Mouse (Mus musculus) neural tube, embryonic 12.5 days (tissue): ENCODE measurements at regions not wholly inside any gene's neighbourhood (a gene's known extent, or its start where the extent isn't known, plus 50 kb on each side); places are given as distances from the start of the nearest gene placed in this dataset.

Experiments
- ATAC-seq: fragments of 200-750 bp; cut with Nextera tagmentation; 2 replicates; pipeline ENCODE4 v1.8.0; 2017; ENCODE audit warnings: low read depth, mild to moderate bottlenecking, moderate TSS enrichment, moderate library complexity; ENCODE audit not compliant: low FRiP score
- H3K27ac ChIP-seq: fragments of 300-500 bp; sonication (generic); 2 replicates; pipeline ENCODE4 v1.5.1; 2016
- H3K27me3 ChIP-seq: fragments of 300-500 bp; sonication (generic); replicated peaks from 2 replicates; pipeline ENCODE4 v1.6.1; 2016; ENCODE audit warnings: mild to moderate bottlenecking
- H3K36me3 ChIP-seq: fragments of 300-500 bp; sonication (generic); 2 replicates; pipeline ENCODE4 v1.6.1; 2016; ENCODE audit warnings: mild to moderate bottlenecking
- H3K4me1 ChIP-seq: fragments of 300-500 bp; sonication (generic); 2 replicates; pipeline ENCODE4 v1.6.1; 2016
- H3K4me2 ChIP-seq: fragments of 300-500 bp; sonication (generic); replicated peaks from 2 replicates; pipeline ENCODE4 v1.6.1; 2016; ENCODE audit warnings: mild to moderate bottlenecking
- H3K4me3 ChIP-seq: fragments of 300-500 bp; sonication (generic); 2 replicates; pipeline ENCODE4 v1.5.1; 2016
- H3K9ac ChIP-seq: fragments of 300-500 bp; sonication (generic); 2 replicates; pipeline ENCODE4 v1.6.1; 2016; ENCODE audit warnings: mild to moderate bottlenecking
- H3K9me3 ChIP-seq: fragments of 300-500 bp; sonication (generic); 2 replicates; pipeline ENCODE4 v1.6.1; 2016; ENCODE audit warnings: mild to moderate bottlenecking
- WGBS: fragments of 180-500 bp; shearing (Covaris S2); methylation state at CpG from one replicate; pipeline ENCODE4 v1.1.7; 2016; 5-methylcytosine and 5-hydroxymethylcytosine counted together

GRCm38 (mm10) chr13:60446926-60447325 is 154.8 kb upstream of the Dapk1 start:
- H3K36me3 ChIP-seq: no peaks in the 10 kb centered on the region
- H3K27ac ChIP-seq: no peak overlapping the region
- no peak overlapping the region for H3K4me3 ChIP-seq
- no peaks in the 10 kb centered on the region for H3K4me1 ChIP-seq
- no peak for ATAC-seq
- no peaks in the 10 kb centered on the region for H3K9me3 ChIP-seq
- H3K27me3 ChIP-seq: no peaks in the 10 kb centered on the region
- H3K9ac ChIP-seq: no peak overlapping the region
- WGBS: 67% methylated on average over 5 of the region's 5 CpGs
- H3K4me2 ChIP-seq: no peak overlapping the region

- H3K4me2 ChIP-seq: no peak overlapping the region
- no peaks in the 10 kb centered on the region for H3K4me1 ChIP-seq
- 57% methylated on average over 10 of the region's 10 CpGs for WGBS
- no peaks in the 10 kb centered on the region for H3K9me3 ChIP-seq
- no peak overlapping the region for H3K4me3 ChIP-seq
- no peaks in the 10 kb centered on the region for H3K36me3 ChIP-seq
- no peak for ATAC-seq
- no peaks in the 10 kb centered on the region for H3K27me3 ChIP-seq
- H3K9ac ChIP-seq: no peak overlapping the region
- H3K27ac ChIP-seq: no peak overlapping the region
These were observed 150.8 kb upstream of the Dapk1 start for GRCm38 (mm10) chr13:60450721-60451506.

GRCm38 (mm10) chr13:60453821-60454483 is 147.8 kb upstream of the Dapk1 start:
- Histone ChIP-seq H3K4me1 (no peaks in the 10 kb centered on the region), H3K36me3 (no peaks in the 10 kb centered on the region), H3K9ac (no peak overlapping the region), H3K27ac (no peak overlapping the region), H3K9me3 (no peaks in the 10 kb centered on the region), H3K4me2 (no peak overlapping the region), H3K4me3 (no peak overlapping the region), H3K27me3 (no peaks in the 10 kb centered on the region)
- 90% methylated on average over 9 of the region's 9 CpGs for WGBS
- no peak for ATAC-seq

- Histone ChIP-seq H3K9me3 (no peaks in the 10 kb centered on the region), H3K9ac (no peak overlapping the region), H3K36me3 (no peaks in the 10 kb centered on the region), H3K27me3 (no peaks in the 10 kb centered on the region), H3K4me3 (no peak overlapping the region), H3K4me1 (no peaks in the 10 kb centered on the region), H3K4me2 (no peak overlapping the region), H3K27ac (no peak overlapping the region)
- no peak for ATAC-seq
- WGBS: 40% methylated on average over 15 of the region's 15 CpGs
These were observed 146.6 kb upstream of the Dapk1 start for GRCm38 (mm10) chr13:60455033-60455619.

GRCm38 (mm10) chr13:60455863-60456551 is 145.7 kb upstream of the Dapk1 start:
- no peak overlapping the region for H3K4me3 ChIP-seq
- H3K4me2 ChIP-seq: no peak overlapping the region
- 83% methylated on average over 10 of the region's 10 CpGs for whole genome bisulfite sequencing
- no peak overlapping the region for H3K9ac ChIP-seq
- no peaks in the 10 kb centered on the region for H3K36me3 ChIP-seq
- H3K9me3 ChIP-seq: no peaks in the 10 kb centered on the region
- no peaks in the 10 kb centered on the region for H3K27me3 ChIP-seq
- no peak for ATAC-seq
- no peak overlapping the region for H3K27ac ChIP-seq
- H3K4me1 ChIP-seq: no peaks in the 10 kb centered on the region

GRCm38 (mm10) chr13:60457277-60457676 is 144.5 kb upstream of the Dapk1 start:
- H3K36me3 ChIP-seq: no peaks in the 10 kb centered on the region
- H3K4me2 ChIP-seq: no peak overlapping the region
- no peak overlapping the region for H3K9ac ChIP-seq
- WGBS: 92% methylated on average over 10 of the region's 10 CpGs
- H3K4me3 ChIP-seq: no peak overlapping the region
- no peak overlapping the region for H3K27ac ChIP-seq
- ATAC-seq: no peak
- no peaks in the 10 kb centered on the region for H3K9me3 ChIP-seq
- H3K4me1 ChIP-seq: no peaks in the 10 kb centered on the region
- no peaks in the 10 kb centered on the region for H3K27me3 ChIP-seq

GRCm38 (mm10) chr13:60459002-60459401 is 142.7 kb upstream of the Dapk1 start:
- no peak for ATAC-seq
- Histone ChIP-seq H3K27ac (no peak overlapping the region), H3K9me3 (no peaks in the 10 kb centered on the region), H3K4me3 (no peak overlapping the region), H3K27me3 (no peaks in the 10 kb centered on the region), H3K36me3 (no peaks in the 10 kb centered on the region), H3K9ac (no peak overlapping the region), H3K4me2 (no peak overlapping the region), H3K4me1 (no peaks in the 10 kb centered on the region)
- WGBS: 87% methylated on average over 5 of the region's 5 CpGs

GRCm38 (mm10) chr13:60466553-60467313 is 135.0 kb upstream of the Dapk1 start:
- no peaks in the 10 kb centered on the region for H3K4me1 ChIP-seq
- H3K27me3 ChIP-seq: no peaks in the 10 kb centered on the region
- no peak overlapping the region for H3K27ac ChIP-seq
- H3K4me2 ChIP-seq: no peak overlapping the region
- no peaks in the 10 kb centered on the region for H3K9me3 ChIP-seq
- H3K9ac ChIP-seq: no peak overlapping the region
- ATAC-seq: no peak
- WGBS: 77% methylated on average over 5 of the region's 5 CpGs
- H3K4me3 ChIP-seq: no peak overlapping the region
- H3K36me3 ChIP-seq: no peaks in the 10 kb centered on the region

- Histone ChIP-seq H3K4me2 (no peak overlapping the region), H3K36me3 (no peaks in the 10 kb centered on the region), H3K27ac (no peak overlapping the region), H3K27me3 (no peaks in the 10 kb centered on the region), H3K9ac (no peak overlapping the region), H3K9me3 (no peaks in the 10 kb centered on the region), H3K4me1 (no peaks in the 10 kb centered on the region), H3K4me3 (no peak overlapping the region)
- no peak for ATAC-seq
- 24% methylated on average over 11 of the region's 11 CpGs for WGBS
These were observed 133.7 kb upstream of the Dapk1 start for GRCm38 (mm10) chr13:60467821-60468579.

GRCm38 (mm10) chr13:60470426-60471398 is 131.0 kb upstream of the Dapk1 start:
- Histone ChIP-seq H3K27ac (no peak overlapping the region), H3K9ac (no peak overlapping the region), H3K27me3 (no peaks in the 10 kb centered on the region), H3K36me3 (no peaks in the 10 kb centered on the region), H3K4me3 (no peak overlapping the region), H3K9me3 (no peaks in the 10 kb centered on the region), H3K4me1 (no peaks in the 10 kb centered on the region), H3K4me2 (no peak overlapping the region)
- WGBS: 81% methylated on average over 17 of the region's 17 CpGs
- ATAC-seq: no peak
